Mouse (Mus musculus) lung, adult 18-20 months (tissue): ENCODE data around the gene Smco1.

Experiments
- DNase-seq, 2 experiments: peaks; one replicate each; pipeline ENCODE4 v3.0.0; 2022; ENCODE audit warnings: mixed read lengths in 2 of 2

The Smco1 gene

DNA sequence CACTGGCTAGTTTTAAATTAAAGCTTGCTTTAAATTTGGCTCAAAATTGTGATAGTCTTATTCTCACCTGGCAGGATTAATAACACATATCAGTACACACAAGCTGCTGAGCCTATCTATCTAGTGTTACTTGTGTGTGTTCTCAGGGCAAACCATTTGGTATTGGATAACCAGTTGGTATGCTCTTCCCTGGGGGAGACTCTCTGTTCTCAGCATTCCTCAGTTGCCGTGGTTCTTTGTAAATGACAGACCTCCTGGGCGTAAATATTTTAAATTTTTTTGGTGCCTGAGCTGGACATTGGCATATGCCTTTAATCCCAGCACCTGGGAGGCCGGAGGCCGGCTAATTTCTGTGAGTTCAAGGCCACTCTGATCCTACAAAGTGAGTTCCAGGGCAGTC is 41.6 kb downstream of the Smco1 start:
- no peak for DNase-seq

DNA sequence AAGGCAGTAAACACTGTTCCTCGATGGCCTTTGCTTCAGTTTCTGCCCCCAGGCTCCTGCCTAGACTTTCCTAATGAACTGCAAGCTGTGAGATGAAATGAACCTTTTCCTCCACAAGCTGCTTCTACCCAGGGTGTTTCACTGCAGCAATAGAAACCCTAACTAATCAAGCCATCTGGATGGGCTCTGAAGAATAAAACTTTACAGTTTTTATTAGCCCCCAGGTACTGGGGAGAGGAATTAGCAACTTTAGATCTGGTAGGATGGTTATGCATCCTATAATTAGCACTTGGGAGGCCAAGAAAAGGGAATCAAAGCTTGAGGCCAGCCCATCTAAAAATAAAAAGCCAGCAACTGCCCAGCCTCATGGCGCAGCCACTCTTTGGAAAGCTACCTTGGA is 45.3 kb downstream of the Smco1 start:
- DNase-seq, result no peak

GRCm38 (mm10) chr16:32323953-32324352 is 52.7 kb downstream of the Smco1 start:
- peak in 1 of 2 experiments; percentile 8 for DNase-seq
